Mouse (Mus musculus) embryonic facial prominence, embryonic 12.5 days (tissue): ENCODE results near the gene Nrm. TPM values are rescaled to one million over a fixed set of nuclear protein-coding genes. Genes with fewer than 3 reads are reported as not detected.

Experiments used
- ATAC-seq: fragments of 200-750 bp; cut with Nextera tagmentation; 2 replicates; pipeline ENCODE4 v1.8.0; 2017; ENCODE audit not compliant: insufficient number of reproducible peaks, insufficient read depth, low FRiP score, low TSS enrichment
- H3K27ac ChIP-seq: fragments of 300-500 bp; sonication (generic); 2 replicates; pipeline ENCODE4 v1.5.1; 2016; ENCODE audit warnings: mild to moderate bottlenecking
- H3K27me3 ChIP-seq: fragments of 300-500 bp; sonication (generic); 2 replicates; pipeline ENCODE4 v1.6.1; 2016; ENCODE audit warnings: mild to moderate bottlenecking, moderate library complexity
- H3K36me3 ChIP-seq: fragments of 300-500 bp; sonication (generic); 2 replicates; pipeline ENCODE4 v1.6.1; 2016; ENCODE audit warnings: mild to moderate bottlenecking
- H3K4me1 ChIP-seq: fragments of 300-500 bp; sonication (generic); 2 replicates; pipeline ENCODE4 v1.6.1; 2016
- H3K4me2 ChIP-seq: fragments of 300-500 bp; sonication (generic); replicated peaks from 2 replicates; pipeline ENCODE4 v1.6.1; 2016; ENCODE audit warnings: mild to moderate bottlenecking, moderate library complexity
- H3K4me3 ChIP-seq: fragments of 300-500 bp; sonication (generic); 2 replicates; pipeline ENCODE4 v1.5.1; 2016; ENCODE audit warnings: mild to moderate bottlenecking
- H3K9ac ChIP-seq: fragments of 300-500 bp; sonication (generic); 2 replicates; pipeline ENCODE4 v1.6.1; 2016; ENCODE audit warnings: mild to moderate bottlenecking, moderate library complexity
- H3K9me3 ChIP-seq: fragments of 300-500 bp; sonication (generic); 2 replicates; pipeline ENCODE4 v1.6.1; 2016; ENCODE audit warnings: mild to moderate bottlenecking, moderate library complexity
- WGBS: fragments of 180-500 bp; shearing (Covaris S2); methylation state at CpG from one replicate; pipeline ENCODE4 v1.1.7; 2016; 5-methylcytosine and 5-hydroxymethylcytosine counted together
- polyA plus RNA-seq: library from polyadenylated mRNA; unstranded; fragments of >200 nt; fragmentation: Nextera tagmentation; extraction: Ambion mirVana; gene quantifications from 2 replicates; pipeline ENCODE4 v1.2.1, GENCODE M21; 2016

Nrm gene
- polyA plus RNA-seq, 1 experiment from 2014 or later, result 39.9 TPM

- no peak for ATAC-seq
- Histone ChIP-seq H3K4me3 (peak overlapping the region; percentile 73), H3K27ac (peak overlapping the region; percentile 98), H3K4me2 (peak overlapping the region; percentile 96), H3K4me1 (peaks cover 62% of the 10 kb centered on the region), H3K9ac (peak overlapping the region; percentile 68), H3K9me3 (no peaks in the 10 kb centered on the region), H3K27me3 (no peaks in the 10 kb centered on the region), H3K36me3 (peaks cover 23% of the 10 kb centered on the region)
- 1% methylated on average over 7 of the region's 7 CpGs for WGBS
Measured at GRCm38 (mm10) chr17:35869346-35870067, 8.4 kb downstream of the Nrm start.

- Histone ChIP-seq H3K36me3 (peaks cover 31% of the 10 kb centered on the region), H3K4me3 (peak overlapping the region; percentile 73), H3K4me1 (peaks cover 55% of the 10 kb centered on the region), H3K4me2 (peak overlapping the region; percentile 96), H3K27ac (peak overlapping the region; percentile 98), H3K9ac (peak overlapping the region; percentile 68), H3K9me3 (no peaks in the 10 kb centered on the region), H3K27me3 (no peaks in the 10 kb centered on the region)
- WGBS, result 47% methylated on average over 8 of the region's 9 CpGs
- ATAC-seq, result no peak
Measured at GRCm38 (mm10) chr17:35870151-35870883, 9.2 kb downstream of the Nrm start.

GRCm38 (mm10) chr17:35870884-35871696 lies 10.0 kb downstream of the Nrm start:
- WGBS, result 82% methylated on average over 8 of the region's 8 CpGs
- peak overlapping the region; percentile 98 for H3K27ac ChIP-seq
- no peaks in the 10 kb centered on the region for H3K9me3 ChIP-seq
- no peaks in the 10 kb centered on the region for H3K27me3 ChIP-seq
- H3K4me2 ChIP-seq, result peak overlapping the region; percentile 96
- H3K4me3 ChIP-seq, result peak overlapping the region; percentile 73
- H3K4me1 ChIP-seq, result peaks cover 55% of the 10 kb centered on the region
- peaks cover 36% of the 10 kb centered on the region for H3K36me3 ChIP-seq
- peak overlapping the region; percentile 68; the same call in 1 of the 2 replicates for H3K9ac ChIP-seq
- ATAC-seq, result no peak

GRCm38 (mm10) chr17:35873774-35874519 lies 12.8 kb downstream of the Nrm start:
- WGBS, result 32% methylated on average over 21 of the region's 21 CpGs
- 0 out of 2 replicates have a peak overlapping the region, but pooled peaks have one; percentile 8 for H3K4me3 ChIP-seq
- no peaks in the 10 kb centered on the region for H3K9me3 ChIP-seq
- H3K36me3 ChIP-seq, result peaks cover 39% of the 10 kb centered on the region
- peak overlapping the region; percentile 5; the same call in 1 of the 2 replicates for H3K9ac ChIP-seq
- no peak overlapping the region for H3K27ac ChIP-seq
- peaks cover 35% of the 10 kb centered on the region for H3K4me1 ChIP-seq
- H3K4me2 ChIP-seq, result peak overlapping the region; percentile 26
- H3K27me3 ChIP-seq, result no peaks in the 10 kb centered on the region
- no peak for ATAC-seq

DNA sequence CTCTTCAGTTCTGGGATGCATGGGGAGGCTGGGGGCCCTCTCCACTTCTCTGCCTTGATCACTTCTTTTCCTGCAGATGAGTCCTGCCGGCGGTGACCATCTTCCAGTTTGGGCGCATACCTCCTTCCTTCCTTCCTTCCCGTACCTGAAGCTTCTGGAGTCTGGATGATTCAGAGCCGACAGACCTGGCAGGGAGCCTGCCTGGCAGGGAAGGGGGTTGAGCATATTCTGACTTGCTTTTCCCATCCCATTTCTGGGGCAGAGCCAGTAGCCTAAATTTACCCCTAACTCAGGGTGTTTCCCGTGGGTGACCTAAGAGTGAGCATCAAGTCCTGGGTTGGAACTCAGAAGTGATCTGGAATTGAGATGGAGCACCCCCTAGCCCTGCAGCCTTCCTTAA lies 13.6 kb downstream of the Nrm start:
- Histone ChIP-seq H3K36me3 (peaks cover 39% of the 10 kb centered on the region), H3K4me2 (no peak overlapping the region), H3K9me3 (no peaks in the 10 kb centered on the region), H3K4me1 (peaks cover 27% of the 10 kb centered on the region), H3K4me3 (no peak overlapping the region), H3K27me3 (no peaks in the 10 kb centered on the region), H3K9ac (no peak overlapping the region), H3K27ac (no peak overlapping the region)
- ATAC-seq, result no peak
- WGBS, result 93% methylated on average over 6 of the region's 6 CpGs

- 5% methylated on average over 66 of the region's 66 CpGs for WGBS
- peaks cover 46% of the 10 kb centered on the region for H3K36me3 ChIP-seq
- ATAC-seq, result peak; percentile 86
- peak within 1 kb of the TSS; percentile 83 for H3K4me2 ChIP-seq
- H3K4me1 ChIP-seq, result peaks cover 12% of the 10 kb centered on the region
- H3K9me3 ChIP-seq, result no peaks in the 10 kb centered on the region
- peak within 1 kb of the TSS; percentile 96 for H3K4me3 ChIP-seq
- H3K27me3 ChIP-seq, result no peaks in the 10 kb centered on the region
- peak within 1 kb of the TSS; percentile 85 for H3K9ac ChIP-seq
- peak within 1 kb of the TSS; percentile 66; the same call in 1 of the 2 replicates for H3K27ac ChIP-seq
Measured at GRCm38 (mm10) chr17:35879245-35880057, 18.3 kb downstream of the Nrm start, which contains the start of gene Dhx16. TSS of gene Dhx16 (plus strand) at chr17:35879819.

DNA sequence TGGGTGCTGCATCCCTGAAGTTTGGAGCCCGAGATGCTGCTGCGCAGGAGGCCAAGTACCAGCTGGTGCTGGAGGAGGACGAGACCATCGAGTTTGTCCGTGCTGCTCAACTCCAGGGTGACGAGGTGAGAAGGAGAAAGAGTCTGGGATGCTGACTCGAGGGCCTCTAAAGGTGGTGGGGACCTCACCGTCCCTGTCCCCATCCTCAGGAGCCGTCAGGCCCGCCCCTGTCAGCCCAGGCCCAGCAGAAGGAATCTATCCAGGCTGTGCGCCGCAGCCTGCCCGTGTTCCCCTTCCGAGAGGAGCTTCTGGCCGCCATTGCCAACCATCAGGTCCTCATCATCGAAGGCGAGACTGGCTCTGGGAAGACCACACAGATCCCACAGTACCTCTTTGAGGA lies 21.8 kb downstream of the Nrm start:
- H3K27me3 ChIP-seq, result no peaks in the 10 kb centered on the region
- peaks cover 12% of the 10 kb centered on the region for H3K4me1 ChIP-seq
- H3K27ac ChIP-seq, result no peak overlapping the region
- H3K9ac ChIP-seq, result no peak overlapping the region
- H3K9me3 ChIP-seq, result no peaks in the 10 kb centered on the region
- 94% methylated on average over 17 of the region's 17 CpGs for WGBS
- 0 out of 2 replicates have a peak overlapping the region, but pooled peaks have one; percentile 1 for H3K4me3 ChIP-seq
- ATAC-seq, result no peak
- no peak overlapping the region for H3K4me2 ChIP-seq
- peaks cover 60% of the 10 kb centered on the region for H3K36me3 ChIP-seq

DNA sequence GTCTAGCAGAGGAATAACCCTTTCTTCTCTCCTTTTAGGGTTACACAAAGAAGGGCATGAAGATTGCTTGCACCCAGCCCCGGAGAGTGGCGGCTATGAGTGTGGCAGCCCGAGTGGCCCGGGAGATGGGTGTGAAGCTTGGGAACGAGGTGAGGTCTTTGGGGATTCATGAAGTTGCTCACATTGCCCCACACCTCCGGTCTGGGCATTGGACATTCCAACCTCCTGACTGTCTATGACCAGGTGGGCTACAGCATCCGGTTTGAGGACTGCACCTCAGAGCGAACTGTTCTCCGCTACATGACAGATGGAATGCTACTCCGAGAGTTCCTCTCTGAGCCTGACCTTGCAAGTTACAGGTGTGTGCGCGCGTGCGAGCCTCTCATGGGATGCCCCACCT lies 22.7 kb downstream of the Nrm start:
- Histone ChIP-seq H3K27ac (no peak overlapping the region), H3K4me2 (no peak overlapping the region), H3K4me3 (no peak overlapping the region), H3K4me1 (peaks cover 12% of the 10 kb centered on the region), H3K36me3 (peaks cover 69% of the 10 kb centered on the region), H3K9me3 (no peaks in the 10 kb centered on the region), H3K27me3 (no peaks in the 10 kb centered on the region), H3K9ac (no peak overlapping the region)
- ATAC-seq, result no peak
- WGBS, result 96% methylated on average over 14 of the region's 14 CpGs

- Histone ChIP-seq H3K27ac (no peak overlapping the region), H3K4me1 (no peaks in the 10 kb centered on the region), H3K4me3 (no peak overlapping the region), H3K4me2 (no peak overlapping the region), H3K9ac (no peak overlapping the region), H3K9me3 (no peaks in the 10 kb centered on the region), H3K36me3 (peaks cover 90% of the 10 kb centered on the region), H3K27me3 (no peaks in the 10 kb centered on the region)
- WGBS, result 75% methylated on average over 10 of the region's 17 CpGs
- ATAC-seq, result no peak
Measured at GRCm38 (mm10) chr17:35887725-35888124, 26.6 kb downstream of the Nrm start.
